Mouse (Mus musculus) C2C12 (cell line): ENCODE measurements around the gene Slc24a3.

Source experiments
- CTCF ChIP-seq: IDR thresholded peaks from one replicate; pipeline ENCODE4 v1.5.1; 2011; ENCODE audit not compliant: control insufficient read depth, insufficient read depth, insufficient read length
- MAX ChIP-seq: IDR thresholded peaks from one replicate; pipeline ENCODE4 v1.6.1; 2011; ENCODE audit warnings: mild to moderate bottlenecking, control low read depth
- USF1 ChIP-seq: IDR thresholded peaks from one replicate; pipeline ENCODE4 v1.6.1; 2011; ENCODE audit warnings: low read depth, mild to moderate bottlenecking, control low read depth, moderate library complexity

DNA sequence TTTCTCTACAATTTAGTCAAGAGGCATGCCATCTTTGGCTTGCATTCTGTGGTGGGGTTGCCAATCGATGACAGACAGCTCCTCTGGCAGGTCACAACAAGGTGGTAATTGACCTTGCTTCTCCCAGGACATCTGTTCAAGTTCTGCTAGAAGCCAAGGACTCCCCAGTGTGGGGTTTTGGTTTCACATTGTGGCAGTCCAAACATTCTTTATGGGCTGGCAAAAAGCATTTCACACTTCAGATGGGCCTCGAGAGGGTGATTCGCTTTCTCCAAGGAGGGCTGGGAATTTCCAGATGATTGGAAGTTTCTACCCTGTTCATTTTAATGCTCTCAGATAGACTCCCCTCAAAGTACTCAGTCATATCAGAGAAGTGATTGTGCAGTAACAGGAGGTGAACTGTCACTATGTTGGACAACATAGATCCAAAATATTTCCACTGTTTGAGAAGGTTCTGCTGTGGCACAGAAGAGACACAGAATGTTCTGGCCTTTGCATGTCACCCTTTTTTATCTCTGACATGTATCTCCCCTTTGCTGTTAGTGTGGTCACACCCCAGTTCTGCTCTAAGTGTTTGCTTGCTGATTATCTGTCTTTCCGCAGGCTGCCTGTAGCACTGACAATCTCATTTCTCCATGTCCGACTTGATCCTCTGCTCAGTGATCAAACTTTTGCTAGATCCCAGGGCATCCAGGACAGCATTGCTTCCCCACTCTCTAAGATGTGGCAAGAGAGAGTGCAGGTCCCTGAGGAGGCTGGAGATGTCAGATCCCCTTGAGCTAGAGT is 132.6 kb downstream of the Slc24a3 start:
- no peak for TF ChIP-seq USF1
- no peak for TF ChIP-seq CTCF
- TF ChIP-seq MAX = no peak
